Mouse (Mus musculus) ES-E14 (cell line): ENCODE measurements around the gene Adssl1. TPM values are rescaled to one million over a fixed set of nuclear protein-coding genes. Genes with fewer than 3 reads are reported as not detected.

Experiments
- DNase-seq: peaks from one replicate; pipeline ENCODE4 v3.0.0-alpha.2; 2013; ENCODE audit warnings: low read depth, low spot score
- H3K27ac ChIP-seq: 2 replicates; pipeline ENCODE4 v1.5.1; 2012; ENCODE audit warnings: low read depth, mild to moderate bottlenecking, low read length, moderate library complexity, mixed read lengths; ENCODE audit not compliant: poor library complexity, insufficient read depth, severe bottlenecking
- H3K36me3 ChIP-seq: 2 replicates; pipeline ENCODE4 v1.6.1; 2012; ENCODE audit warnings: mild to moderate bottlenecking, low read length, moderate library complexity, mixed read lengths; ENCODE audit not compliant: control insufficient read depth, poor library complexity, insufficient read depth, severe bottlenecking
- H3K4me1 ChIP-seq, 2 experiments: fragments of 150-350 bp in 1 of 2; sonication (generic) in 1 of 2; 2 replicates each; pipeline ENCODE4 v1.6.1; 2012; ENCODE audit warnings: low read length in 2 of 2, mild to moderate bottlenecking in 1 of 2, mixed read lengths in 1 of 2; ENCODE audit not compliant: control insufficient read depth in 2 of 2, insufficient read depth in 2 of 2, poor library complexity in 1 of 2
- H3K4me3 ChIP-seq, 2 experiments: fragments of 150-350 bp in 1 of 2; sonication (generic) in 1 of 2; 2 replicates each; pipeline ENCODE4 v1.5.1; 2012; ENCODE audit warnings: low read length in 2 of 2, low read depth in 1 of 2, mild to moderate bottlenecking in 1 of 2, mixed read lengths in 1 of 2; ENCODE audit not compliant: insufficient read depth in 1 of 2, poor library complexity in 1 of 2, severe bottlenecking in 1 of 2
- H3K9ac ChIP-seq: 2 replicates; pipeline ENCODE4 v1.6.1; 2012; ENCODE audit warnings: low read depth, mild to moderate bottlenecking, low read length, mixed read lengths; ENCODE audit not compliant: poor library complexity, insufficient read depth, severe bottlenecking
- H3K9me3 ChIP-seq: fragments of 150-350 bp; sonication (generic); 2 replicates; pipeline ENCODE4 v1.6.1; 2012; ENCODE audit warnings: low read depth, mild to moderate bottlenecking, low read length; ENCODE audit not compliant: control insufficient read depth, insufficient read depth
- CHD2 ChIP-seq: IDR thresholded peaks from 2 replicates; pipeline ENCODE4 v1.6.1; 2014; ENCODE audit warnings: mild to moderate bottlenecking, low read depth, low read length, inconsistent platforms
- HCFC1 ChIP-seq: IDR thresholded peaks from 2 replicates; pipeline ENCODE4 v1.6.1; 2012; ENCODE audit warnings: low read length, inconsistent platforms, borderline replicate concordance; ENCODE audit not compliant: insufficient read depth
- MAFK ChIP-seq: IDR thresholded peaks from 2 replicates; pipeline ENCODE4 v1.6.1; 2014; ENCODE audit warnings: mild to moderate bottlenecking, low read depth, low read length, inconsistent platforms; ENCODE audit not compliant: insufficient read depth
- ZC3H11A ChIP-seq: IDR thresholded peaks from 2 replicates; pipeline ENCODE4 v1.6.1; 2012; ENCODE audit warnings: low read depth, mild to moderate bottlenecking, inconsistent platforms, low read length, borderline replicate concordance
- ZNF384 ChIP-seq: IDR thresholded peaks from 2 replicates; pipeline ENCODE4 v1.6.1; 2012; ENCODE audit warnings: low read depth, low read length, inconsistent platforms
- in situ Hi-C, 2 experiments: fragments of 600-800 bp; cut with MboI; formaldehyde crosslinking; loops; one replicate each; pipeline ENCODE4 v1.15.1; 2025; ENCODE audit warnings: low sequenced_read_pairs in 2 of 2, inconsistent platforms in 1 of 2; ENCODE audit not compliant: unreplicated experiment in 2 of 2
- total RNA-seq: library from RNA; depleted of rRNA; stranded (reverse); fragments of 300-350 nt; gene quantifications from 2 replicates; pipeline ENCODE4 v1.2.3, GENCODE M21; 2012; rRNA removed

Gene Adssl1
- total RNA-seq, 1 experiment: 2.4 TPM

DNA sequence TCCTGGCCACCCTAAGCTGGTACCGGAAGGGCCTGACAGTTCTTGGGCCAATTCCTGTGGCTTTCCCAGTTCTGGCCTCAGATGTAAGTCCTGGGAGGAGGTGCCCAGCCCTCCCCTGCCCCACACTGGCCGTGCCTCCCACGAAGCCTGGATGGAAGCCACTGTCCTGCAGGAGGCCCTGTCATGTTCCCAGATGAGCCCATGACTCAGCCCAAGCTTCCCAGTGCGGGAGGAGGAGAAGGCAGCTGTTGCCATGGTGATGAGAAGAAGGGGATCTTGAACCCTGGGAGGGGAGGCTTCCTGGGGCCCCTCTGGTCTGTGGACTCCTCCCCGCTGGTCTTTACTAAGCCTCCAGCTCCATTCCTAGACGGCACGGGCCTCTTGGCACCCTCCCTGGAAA is 63.5 kb downstream of the Adssl1 start:
- in situ Hi-C loops: no loop called here
- Histone ChIP-seq H3K4me1 (peaks cover 0 to 2% of the 10 kb centered on the region in 2 experiments; a peak in 1 of 4 replicates), H3K4me3 (no peak overlapping the region), H3K9ac (no peak overlapping the region), H3K27ac (no peak overlapping the region), H3K36me3 (no peaks in the 10 kb centered on the region), H3K9me3 (no peaks in the 10 kb centered on the region)
- TF ChIP-seq ZC3H11A (no peak), MAFK (no peak)
- no peak for DNase-seq

DNA sequence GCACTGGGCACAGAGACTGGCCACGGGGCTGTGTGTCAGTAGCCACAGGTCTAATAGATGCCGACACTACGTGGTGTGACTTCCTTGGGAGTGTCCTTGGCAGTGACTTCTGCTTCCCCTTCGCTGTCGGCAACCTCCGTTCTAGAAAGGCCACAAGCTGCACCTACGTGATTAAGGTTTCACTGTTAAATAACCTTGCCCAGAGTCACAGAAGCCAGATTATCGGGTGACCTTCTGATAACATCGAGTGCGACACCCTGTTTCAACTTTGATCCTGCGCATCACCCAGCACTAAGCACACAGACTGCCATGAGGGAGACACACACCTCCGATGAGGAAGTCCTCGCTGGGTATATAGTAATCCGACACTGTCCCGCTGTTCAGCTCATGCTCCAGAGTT is 68.6 kb downstream of the Adssl1 start:
- no peak for DNase-seq
- Histone ChIP-seq H3K36me3 (no peaks in the 10 kb centered on the region), H3K4me1 (no peaks in the 10 kb centered on the region), H3K4me3 (no peak overlapping the region), H3K9ac (no peak overlapping the region), H3K27ac (no peak overlapping the region), H3K9me3 (no peaks in the 10 kb centered on the region)
- in situ Hi-C loops: no loop called here
- no peak for TF ChIP-seq ZC3H11A
- TF ChIP-seq HCFC1: no peak
- TF ChIP-seq ZNF384: no peak
- TF ChIP-seq CHD2: no peak
- no peak for TF ChIP-seq MAFK

Other genes with a start within 250 kb of the Adssl1 start
- gene A530016L24Rik, start 130.6 kb upstream of the Adssl1 start, total RNA-seq: not detected in 2 replicates
- gene Tmem179, start 103.3 kb upstream of the Adssl1 start, total RNA-seq: 3.1 and 3.5 TPM in 2 replicates
- 17.8 and 21.0 TPM in 2 replicates for gene Inf2, start 31.3 kb upstream of the Adssl1 start, total RNA-seq
- 301 and 355 TPM in 2 replicates for gene Siva1, start 24.6 kb downstream of the Adssl1 start, total RNA-seq
- gene Akt1, start 54.8 kb downstream of the Adssl1 start, total RNA-seq: 44.1 and 58.9 TPM in 2 replicates
- 1.3 and 1.8 TPM in 2 replicates for gene Zbtb42, start 58.8 kb downstream of the Adssl1 start, total RNA-seq
- gene Cep170b, start 100.4 kb downstream of the Adssl1 start, total RNA-seq: 46.1 and 47.7 TPM in 2 replicates
- 2.4 and 4.7 TPM in 2 replicates for gene Pld4, start 140.6 kb downstream of the Adssl1 start, total RNA-seq
- gene Ahnak2, start 182.6 kb downstream of the Adssl1 start, total RNA-seq: 22.8 and 25.2 TPM in 2 replicates
- 3.1 and 5.0 TPM in 2 replicates for gene Clba1, start 188.9 kb downstream of the Adssl1 start, total RNA-seq
- 74.8 and 78.2 TPM in 2 replicates for gene Cdca4, start 209.4 kb downstream of the Adssl1 start, total RNA-seq
- 0.36 and 0.48 TPM in 2 replicates for gene Gpr132, start 248.2 kb downstream of the Adssl1 start, total RNA-seq